Mouse (Mus musculus) C2C12 (cell line): ENCODE measurements around the gene Tnnc2. TPM values are rescaled to one million over a fixed set of nuclear protein-coding genes. Genes with fewer than 3 reads are reported as not detected.

Experiments
- H3K27me3 ChIP-seq: one replicate; pipeline ENCODE4 v1.6.1; 2011; ENCODE audit not compliant: control insufficient read depth, insufficient read depth, insufficient read length
- H3K36me3 ChIP-seq: one replicate; pipeline ENCODE4 v1.6.1; 2011; ENCODE audit not compliant: control insufficient read depth, insufficient read depth
- H3K4me3 ChIP-seq: one replicate; pipeline ENCODE4 v1.5.1; 2011; ENCODE audit warnings: mild to moderate bottlenecking, control low read depth; ENCODE audit not compliant: poor library complexity, insufficient read depth, severe bottlenecking
- H3K79me2 ChIP-seq: one replicate; pipeline ENCODE4 v1.6.1; 2011; ENCODE audit not compliant: control insufficient read depth, insufficient read depth
- H3K79me3 ChIP-seq: one replicate; pipeline ENCODE4 v1.6.1; 2011; ENCODE audit warnings: low read depth, control low read depth
- H3ac ChIP-seq: one replicate; pipeline ENCODE3; 2011; ENCODE audit warnings: low read depth; ENCODE audit not compliant: control insufficient read depth, insufficient read length
- CEBPB ChIP-seq: IDR thresholded peaks from one replicate; pipeline ENCODE4 v1.6.1; 2011; ENCODE audit warnings: low read depth, mild to moderate bottlenecking, control low read depth, moderate library complexity
- CTCF ChIP-seq: IDR thresholded peaks from one replicate; pipeline ENCODE4 v1.5.1; 2011; ENCODE audit not compliant: control insufficient read depth, insufficient read depth, insufficient read length
- FOSL1 ChIP-seq: IDR thresholded peaks from one replicate; pipeline ENCODE4 v1.8.0; 2011; ENCODE audit warnings: mild to moderate bottlenecking, low read length; ENCODE audit not compliant: poor library complexity, insufficient read depth, severe bottlenecking
- MAX ChIP-seq: IDR thresholded peaks from one replicate; pipeline ENCODE4 v1.6.1; 2011; ENCODE audit warnings: mild to moderate bottlenecking, control low read depth
- MYOD1 ChIP-seq: IDR thresholded peaks from one replicate; pipeline ENCODE4 v1.6.1; 2011; ENCODE audit warnings: low read depth; ENCODE audit not compliant: control insufficient read depth, insufficient read length
- MYOG ChIP-seq: IDR thresholded peaks from one replicate; pipeline ENCODE4 v1.6.1; 2011; ENCODE audit not compliant: control insufficient read depth, insufficient read length; ENCODE audit errors: extremely low read depth
- USF1 ChIP-seq: IDR thresholded peaks from one replicate; pipeline ENCODE4 v1.6.1; 2011; ENCODE audit warnings: low read depth, mild to moderate bottlenecking, control low read depth, moderate library complexity
- polyA plus RNA-seq: library from polyadenylated mRNA; unstranded; fragments of >200 nt; fragmentation: generic; extraction: Trizol; gene quantifications from one replicate; pipeline ENCODE4 v1.2.1, GENCODE M21; 2012; ENCODE audit warnings: missing spikeins

Tnnc2 gene
- polyA plus RNA-seq, 1 experiment, result 4.7 TPM

DNA sequence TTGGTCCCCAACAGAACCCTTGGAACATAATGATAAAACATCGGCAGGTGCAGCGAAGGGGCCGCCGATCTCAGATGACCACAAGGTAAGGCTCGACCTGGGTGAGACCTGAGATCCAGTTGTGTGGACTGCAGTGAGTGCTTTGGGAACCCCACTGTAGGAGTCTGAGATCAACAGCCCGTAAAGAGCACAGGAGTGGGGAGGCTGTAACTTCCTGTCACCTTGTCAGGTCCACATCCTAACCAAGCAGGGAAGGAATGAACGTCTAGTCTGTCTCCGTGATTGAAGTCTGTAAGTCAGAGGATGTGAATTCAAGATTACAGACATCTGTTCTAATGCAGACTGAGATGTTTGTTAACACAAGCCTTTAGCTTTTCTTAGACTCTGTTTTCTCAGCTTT, 33.1 kb downstream of the Tnnc2 start:
- no peaks in the 10 kb centered on the region for H3K27me3 ChIP-seq

DNA sequence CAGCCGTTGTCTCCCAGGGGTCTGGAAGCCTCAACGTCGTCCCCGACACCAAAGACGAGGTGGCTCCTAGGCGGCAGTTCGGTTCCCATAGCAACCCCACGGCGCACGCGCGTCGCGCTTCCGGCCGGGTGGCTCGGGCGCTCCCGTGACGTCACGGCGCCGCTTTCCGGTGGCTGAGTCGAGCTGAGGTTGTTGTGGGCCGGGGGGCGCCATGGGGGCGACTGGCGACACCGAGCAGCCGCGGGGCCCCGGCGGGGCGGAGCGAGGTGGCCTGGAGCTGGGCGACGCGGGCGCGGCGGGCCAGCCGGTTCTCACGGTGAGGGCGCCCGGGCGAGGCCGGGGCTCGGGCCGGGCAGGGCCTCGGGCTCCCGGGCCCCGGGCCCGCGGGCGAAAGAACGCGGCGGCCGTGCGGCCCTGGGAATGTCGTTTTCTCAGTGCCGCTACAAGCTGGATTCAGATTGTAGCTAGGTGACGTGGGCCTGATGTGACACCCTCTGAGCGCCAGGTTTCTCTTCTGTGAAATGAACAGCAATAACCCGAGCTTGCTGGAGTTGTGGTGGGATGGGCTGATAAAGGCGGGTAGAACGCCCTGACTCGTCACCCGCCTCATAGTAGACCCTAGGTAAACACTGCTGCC, 33.8 kb downstream of the Tnnc2 start, which contains the start of the genes Wfdc3 and Dnttip1:
Gene Wfdc3 (minus strand): TSS at position 89 of the 637 bp plus-strand sequence.
Gene Dnttip1 (plus strand): TSS at position 141 of the 637 bp plus-strand sequence.
- peak within 1 kb of the TSS; percentile 92 for H3ac ChIP-seq
- peaks cover 48% of the 10 kb centered on the region for H3K79me2 ChIP-seq
- H3K36me3 ChIP-seq, result peaks cover 19% of the 10 kb centered on the region
- peak; percentile 39 for TF ChIP-seq MAX
- no peak for TF ChIP-seq CTCF
- H3K4me3 ChIP-seq, result peak within 1 kb of the TSS; percentile 85
- no peaks in the 10 kb centered on the region for H3K27me3 ChIP-seq
- peaks cover 24% of the 10 kb centered on the region for H3K79me3 ChIP-seq

More for the DNA sequence above, 33.1 kb downstream of the Tnnc2 start:
- peaks cover 24% of the 10 kb centered on the region for H3K36me3 ChIP-seq
- H3K79me2 ChIP-seq, result peaks cover 52% of the 10 kb centered on the region
- peak overlapping the region; percentile 92 for H3ac ChIP-seq
- H3K79me3 ChIP-seq, result peaks cover 29% of the 10 kb centered on the region
- H3K4me3 ChIP-seq, result peak overlapping the region; percentile 85
- no peak for TF ChIP-seq CTCF
- no peak for TF ChIP-seq MYOG
- no peak for TF ChIP-seq USF1
- no peak for TF ChIP-seq CEBPB
- TF ChIP-seq MAX, result no peak
- TF ChIP-seq FOSL1, result no peak
- TF ChIP-seq MYOD1, result no peak

DNA sequence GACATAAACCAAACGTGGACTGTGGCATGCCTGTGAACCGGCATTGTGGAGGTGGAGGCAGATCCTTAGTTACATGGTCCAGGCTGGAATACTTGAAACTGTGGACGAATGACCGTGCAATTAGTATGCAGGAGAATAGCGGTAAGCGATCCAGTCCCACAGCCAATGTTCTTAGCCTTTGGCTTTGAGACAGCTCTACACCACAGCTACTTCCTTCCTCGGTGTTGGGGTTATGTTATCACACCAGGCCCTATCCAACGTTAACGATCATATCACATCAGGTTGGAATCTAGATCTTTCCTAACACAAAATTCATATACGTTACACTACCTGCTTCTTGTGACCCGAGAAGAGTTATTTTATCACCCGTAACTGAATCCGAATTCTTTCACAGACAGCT, 34.8 kb downstream of the Tnnc2 start:
- Histone ChIP-seq H3K36me3 (peaks cover 9% of the 10 kb centered on the region), H3ac (no peak overlapping the region), H3K27me3 (no peaks in the 10 kb centered on the region), H3K79me2 (peaks cover 38% of the 10 kb centered on the region), H3K79me3 (peaks cover 17% of the 10 kb centered on the region), H3K4me3 (no peak overlapping the region)
- TF ChIP-seq MYOD1 (no peak), USF1 (no peak), CTCF (no peak), FOSL1 (no peak), CEBPB (no peak), MAX (no peak), MYOG (no peak)

DNA sequence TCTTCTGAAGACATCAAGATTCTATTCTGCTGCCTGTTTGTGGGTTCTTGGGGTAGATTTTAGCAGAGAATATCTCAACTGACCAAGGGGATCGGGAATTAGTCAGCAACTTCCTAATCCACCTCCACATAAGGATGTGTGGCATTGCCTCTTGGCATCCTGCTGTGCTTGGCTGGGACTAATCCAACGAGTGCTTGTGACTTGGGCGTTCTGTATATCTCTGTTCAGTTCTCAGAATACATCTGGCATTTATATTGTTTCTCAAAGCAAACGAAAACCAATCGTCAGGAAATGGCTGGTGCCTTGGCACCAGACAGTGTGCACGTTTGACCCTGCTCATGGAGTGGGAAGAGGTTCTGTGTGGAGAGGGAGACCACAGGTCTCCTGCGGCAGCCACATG, 39.9 kb downstream of the Tnnc2 start:
- no peaks in the 10 kb centered on the region for H3K27me3 ChIP-seq
- TF ChIP-seq MAX (no peak), CTCF (no peak), MYOG (no peak), MYOD1 (no peak)
- H3ac ChIP-seq, result no peak overlapping the region
- H3K79me2 ChIP-seq, result no peaks in the 10 kb centered on the region
- no peak overlapping the region for H3K4me3 ChIP-seq
- H3K36me3 ChIP-seq, result no peaks in the 10 kb centered on the region
- H3K79me3 ChIP-seq, result no peaks in the 10 kb centered on the region

DNA sequence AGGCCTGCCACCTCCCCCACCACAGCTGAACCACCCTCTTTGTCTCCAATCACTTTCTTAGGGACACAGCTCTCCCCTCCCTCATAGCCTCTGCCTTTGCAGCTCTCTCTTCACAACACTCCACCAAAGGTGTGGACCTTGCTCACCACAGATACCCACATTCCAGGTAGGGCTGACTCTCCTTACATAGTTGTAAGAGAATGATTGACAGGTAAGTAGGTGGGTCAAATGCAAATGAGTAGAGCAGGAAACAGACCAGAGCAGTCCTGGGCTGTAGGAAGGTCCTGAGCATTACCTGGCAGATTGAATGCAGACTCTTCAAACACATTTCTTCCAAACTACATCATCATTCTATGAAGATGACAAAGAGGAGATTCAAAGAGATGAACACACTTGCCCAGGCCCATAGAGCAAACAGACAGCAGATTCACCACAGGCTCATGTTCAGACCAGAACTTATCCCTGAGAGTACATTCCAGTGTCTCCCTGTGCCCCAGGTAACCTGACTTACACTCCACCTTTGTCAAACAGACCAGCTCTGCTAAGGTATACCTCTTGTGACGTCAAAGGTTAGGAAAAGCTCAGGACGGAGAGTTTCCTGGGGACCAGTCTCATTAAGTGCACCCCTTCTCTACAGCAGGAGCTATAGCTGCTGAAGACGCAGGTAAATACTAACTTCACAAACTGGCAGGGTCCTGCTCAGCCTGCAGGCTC, 42.2 kb downstream of the Tnnc2 start:
- Histone ChIP-seq H3K36me3 (no peaks in the 10 kb centered on the region), H3K27me3 (peaks cover 5% of the 10 kb centered on the region), H3K79me2 (no peaks in the 10 kb centered on the region), H3ac (no peak overlapping the region), H3K79me3 (no peaks in the 10 kb centered on the region), H3K4me3 (no peak overlapping the region)
- TF ChIP-seq CTCF, result no peak
- TF ChIP-seq MAX, result no peak
- TF ChIP-seq USF1, result no peak
- no peak for TF ChIP-seq MYOG
- no peak for TF ChIP-seq FOSL1
- no peak for TF ChIP-seq CEBPB
- TF ChIP-seq MYOD1, result no peak

DNA sequence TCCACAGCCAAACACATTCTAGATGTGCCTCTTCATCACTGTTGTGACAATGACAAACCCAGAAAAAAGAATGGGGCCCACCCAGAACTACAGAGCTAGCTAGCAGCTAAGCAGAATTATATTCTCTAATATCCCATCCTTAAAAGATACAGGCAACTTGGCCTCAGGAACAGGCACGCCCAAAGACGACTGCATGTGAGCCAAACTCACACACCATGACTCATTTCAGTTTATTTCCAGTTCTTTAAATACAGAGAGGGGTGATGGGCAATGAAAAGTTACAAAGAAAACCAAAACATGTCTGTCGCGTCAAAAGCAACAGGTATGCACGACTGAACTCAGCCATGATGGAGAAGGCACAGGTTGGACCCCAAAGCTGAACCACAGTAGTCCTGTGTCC, 44.3 kb downstream of the Tnnc2 start:
- Histone ChIP-seq H3K79me2 (no peaks in the 10 kb centered on the region), H3K36me3 (no peaks in the 10 kb centered on the region), H3ac (no peak overlapping the region), H3K27me3 (peaks cover 8% of the 10 kb centered on the region), H3K79me3 (no peaks in the 10 kb centered on the region), H3K4me3 (no peak overlapping the region)
- no peak for TF ChIP-seq MAX
- TF ChIP-seq MYOG, result no peak
- no peak for TF ChIP-seq FOSL1
- TF ChIP-seq CTCF, result no peak
- TF ChIP-seq CEBPB, result no peak
- no peak for TF ChIP-seq MYOD1
- no peak for TF ChIP-seq USF1
